Mouse (Mus musculus) lung, adult 2 months (tissue): ENCODE results near the gene Eme1.

ENCODE experiments used
- CTCF ChIP-seq: fragments of 200-500 bp; IDR thresholded peaks from 2 replicates; pipeline ENCODE4 v1.5.1; 2011; ENCODE audit warnings: mild to moderate bottlenecking, low read length, control low read depth; ENCODE audit not compliant: insufficient read depth
- POLR2A ChIP-seq: fragments of 200-500 bp; IDR thresholded peaks from 2 replicates; pipeline ENCODE4 v1.6.1; 2011; ENCODE audit warnings: low read depth, mild to moderate bottlenecking, control low read depth, low read length, borderline replicate concordance; ENCODE audit errors: extremely low read depth

DNA sequence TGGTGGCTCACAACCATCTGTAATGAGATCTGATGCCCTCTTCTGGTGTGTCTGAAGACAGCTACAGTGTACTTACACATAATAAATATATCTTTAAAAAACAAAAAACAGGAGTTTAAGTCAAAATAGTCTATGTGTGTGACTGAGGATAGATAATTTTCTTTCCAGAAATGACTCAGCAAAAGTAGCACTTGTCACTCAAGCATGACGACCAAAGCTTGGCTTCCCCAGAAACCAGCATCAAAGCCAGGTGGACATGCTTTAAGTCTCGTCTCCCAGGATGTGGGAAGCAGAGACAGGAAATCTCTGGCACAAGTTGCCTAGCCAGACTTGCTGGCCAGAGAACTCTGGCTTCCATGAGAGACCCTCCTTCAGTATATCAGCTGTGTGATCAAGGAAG lies 31.6 kb downstream of the Eme1 start:
- TF ChIP-seq CTCF (no peak), POLR2A (no peak)
